Mouse (Mus musculus): Measurements from ENCODE around the gene Vav3. TPM values are rescaled to one million over a fixed set of nuclear protein-coding genes. Genes with fewer than 3 reads are reported as not detected.

Gene Vav3
- polyA plus RNA-seq, 1 experiment = 3.5 TPM

- Histone ChIP-seq H3K4me1 (ENCODE audit: control insufficient read depth, insufficient read depth, insufficient read length, low read length) (peaks cover 4% of the 10 kb centered on the region; the same call in 1 of the 2 replicates), H3K4me3 (ENCODE audit: insufficient read depth, low read depth, low read length) (no peak overlapping the region), H3K27ac (replicated peaks; ENCODE audit: low read depth, low read length) (no peak overlapping the region; the same call in 1 of the 2 replicates)
Measured at GRCm38 (mm10) chr3:109488750-109489171, 148.3 kb downstream of the Vav3 start.

- peaks cover 4% of the 10 kb centered on the region; the same call in 1 of the 2 replicates for H3K4me1 ChIP-seq (ENCODE audit: control insufficient read depth, insufficient read depth, insufficient read length, low read length)
- H3K4me3 ChIP-seq (ENCODE audit: insufficient read depth, low read depth, low read length) = no peak overlapping the region
- H3K27ac ChIP-seq (replicated peaks; ENCODE audit: low read depth, low read length) = no peak overlapping the region
Measured at GRCm38 (mm10) chr3:109490561-109491296, 150.3 kb downstream of the Vav3 start.

- Histone ChIP-seq H3K27ac (replicated peaks; ENCODE audit: low read depth, low read length) (no peak overlapping the region), H3K4me1 (ENCODE audit: control insufficient read depth, insufficient read depth, insufficient read length, low read length) (peaks cover 4% of the 10 kb centered on the region; the same call in 1 of the 2 replicates), H3K4me3 (ENCODE audit: insufficient read depth, low read depth, low read length) (no peak overlapping the region)
Measured at GRCm38 (mm10) chr3:109491568-109491967, 151.1 kb downstream of the Vav3 start.

- Histone ChIP-seq H3K4me3 (ENCODE audit: insufficient read depth, low read depth, low read length) (no peak overlapping the region), H3K4me1 (ENCODE audit: control insufficient read depth, insufficient read depth, insufficient read length, low read length) (no peaks in the 10 kb centered on the region), H3K27ac (replicated peaks; ENCODE audit: low read depth, low read length) (no peak overlapping the region)
Measured at GRCm38 (mm10) chr3:109496461-109496860, 156.0 kb downstream of the Vav3 start.

GRCm38 (mm10) chr3:109497074-109497473 is 156.6 kb downstream of the Vav3 start:
- Histone ChIP-seq H3K4me1 (ENCODE audit: control insufficient read depth, insufficient read depth, insufficient read length, low read length) (no peaks in the 10 kb centered on the region), H3K27ac (replicated peaks; ENCODE audit: low read depth, low read length) (no peak overlapping the region), H3K4me3 (ENCODE audit: insufficient read depth, low read depth, low read length) (no peak overlapping the region)

- H3K4me3 ChIP-seq (ENCODE audit: insufficient read depth, low read depth, low read length) = no peak overlapping the region
- no peaks in the 10 kb centered on the region for H3K4me1 ChIP-seq (ENCODE audit: control insufficient read depth, insufficient read depth, insufficient read length, low read length)
- no peak overlapping the region for H3K27ac ChIP-seq (replicated peaks; ENCODE audit: low read depth, low read length)
Measured at GRCm38 (mm10) chr3:109499861-109500456, 159.5 kb downstream of the Vav3 start.

GRCm38 (mm10) chr3:109509784-109510183 is 169.3 kb downstream of the Vav3 start:
- Histone ChIP-seq H3K4me1 (ENCODE audit: control insufficient read depth, insufficient read depth, insufficient read length, low read length) (no peaks in the 10 kb centered on the region), H3K27ac (replicated peaks; ENCODE audit: low read depth, low read length) (no peak overlapping the region), H3K4me3 (ENCODE audit: insufficient read depth, low read depth, low read length) (no peak overlapping the region)

GRCm38 (mm10) chr3:109511849-109512248 is 171.4 kb downstream of the Vav3 start:
- H3K4me3 ChIP-seq (ENCODE audit: insufficient read depth, low read depth, low read length) = no peak overlapping the region
- H3K4me1 ChIP-seq (ENCODE audit: control insufficient read depth, insufficient read depth, insufficient read length, low read length) = no peaks in the 10 kb centered on the region
- no peak overlapping the region for H3K27ac ChIP-seq (replicated peaks; ENCODE audit: low read depth, low read length)

- Histone ChIP-seq H3K4me3 (ENCODE audit: insufficient read depth, low read depth, low read length) (no peak overlapping the region), H3K27ac (replicated peaks; ENCODE audit: low read depth, low read length) (no peak overlapping the region), H3K4me1 (ENCODE audit: control insufficient read depth, insufficient read depth, insufficient read length, low read length) (no peaks in the 10 kb centered on the region)
Measured at GRCm38 (mm10) chr3:109515479-109515878, 175.0 kb downstream of the Vav3 start.

- no peaks in the 10 kb centered on the region for H3K4me1 ChIP-seq (ENCODE audit: control insufficient read depth, insufficient read depth, insufficient read length, low read length)
- no peak overlapping the region for H3K4me3 ChIP-seq (ENCODE audit: insufficient read depth, low read depth, low read length)
- H3K27ac ChIP-seq (replicated peaks; ENCODE audit: low read depth, low read length) = no peak overlapping the region
Measured at GRCm38 (mm10) chr3:109516372-109516771, 175.9 kb downstream of the Vav3 start.

- no peak overlapping the region for H3K27ac ChIP-seq (replicated peaks; ENCODE audit: low read depth, low read length)
- H3K4me1 ChIP-seq (ENCODE audit: control insufficient read depth, insufficient read depth, insufficient read length, low read length) = no peaks in the 10 kb centered on the region
- no peak overlapping the region for H3K4me3 ChIP-seq (ENCODE audit: insufficient read depth, low read depth, low read length)
Measured at GRCm38 (mm10) chr3:109522115-109522514, 181.7 kb downstream of the Vav3 start.

GRCm38 (mm10) chr3:109525825-109526224 is 185.4 kb downstream of the Vav3 start:
- no peak overlapping the region for H3K4me3 ChIP-seq (ENCODE audit: insufficient read depth, low read depth, low read length)
- H3K4me1 ChIP-seq (ENCODE audit: control insufficient read depth, insufficient read depth, insufficient read length, low read length) = no peaks in the 10 kb centered on the region
- no peak overlapping the region for H3K27ac ChIP-seq (replicated peaks; ENCODE audit: low read depth, low read length)

GRCm38 (mm10) chr3:109526246-109526645 is 185.8 kb downstream of the Vav3 start:
- Histone ChIP-seq H3K4me1 (ENCODE audit: control insufficient read depth, insufficient read depth, insufficient read length, low read length) (no peaks in the 10 kb centered on the region), H3K27ac (replicated peaks; ENCODE audit: low read depth, low read length) (no peak overlapping the region), H3K4me3 (ENCODE audit: insufficient read depth, low read depth, low read length) (no peak overlapping the region)

GRCm38 (mm10) chr3:109526651-109527050 is 186.2 kb downstream of the Vav3 start:
- Histone ChIP-seq H3K4me1 (ENCODE audit: control insufficient read depth, insufficient read depth, insufficient read length, low read length) (no peaks in the 10 kb centered on the region), H3K27ac (replicated peaks; ENCODE audit: low read depth, low read length) (no peak overlapping the region), H3K4me3 (ENCODE audit: insufficient read depth, low read depth, low read length) (no peak overlapping the region)

GRCm38 (mm10) chr3:109528688-109529087 is 188.2 kb downstream of the Vav3 start:
- Histone ChIP-seq H3K27ac (replicated peaks; ENCODE audit: low read depth, low read length) (no peak overlapping the region), H3K4me3 (ENCODE audit: insufficient read depth, low read depth, low read length) (no peak overlapping the region), H3K4me1 (ENCODE audit: control insufficient read depth, insufficient read depth, insufficient read length, low read length) (no peaks in the 10 kb centered on the region)

GRCm38 (mm10) chr3:109537686-109538085 is 197.2 kb downstream of the Vav3 start:
- Histone ChIP-seq H3K27ac (replicated peaks; ENCODE audit: low read depth, low read length) (no peak overlapping the region), H3K4me3 (ENCODE audit: insufficient read depth, low read depth, low read length) (no peak overlapping the region), H3K4me1 (ENCODE audit: control insufficient read depth, insufficient read depth, insufficient read length, low read length) (no peaks in the 10 kb centered on the region)
